Mouse (Mus musculus): Measurements from ENCODE around the gene Hcrt.

The Hcrt gene

GRCm38 (mm10) chr11:100762831-100763230 lies at the start of gene Hcrt:
Gene Hcrt, minus strand, starts transcription at chr11:100762931.
- no peak for DNase-seq

GRCm38 (mm10) chr11:100811132-100811531 lies 48.4 kb upstream of the Hcrt start:
- peak in 1 of 2 experiments; percentile 26 for DNase-seq

- no peak for DNase-seq
These were observed 47.8 kb upstream of the Hcrt start for GRCm38 (mm10) chr11:100810516-100810915.

- DNase-seq, result no peak
These were observed 43.9 kb upstream of the Hcrt start for GRCm38 (mm10) chr11:100806380-100807305.

- no peak for DNase-seq
These were observed 42.8 kb upstream of the Hcrt start for GRCm38 (mm10) chr11:100805535-100805934.

- no peak for DNase-seq
These were observed 41.7 kb upstream of the Hcrt start for GRCm38 (mm10) chr11:100804409-100804808.

GRCm38 (mm10) chr11:100799426-100799825 lies 36.7 kb upstream of the Hcrt start:
- DNase-seq, result no peak

- no peak for DNase-seq
These were observed 33.9 kb upstream of the Hcrt start for GRCm38 (mm10) chr11:100796585-100796984.

GRCm38 (mm10) chr11:100795386-100795785 lies 32.7 kb upstream of the Hcrt start:
- DNase-seq, result no peak

GRCm38 (mm10) chr11:100791457-100792049 lies 28.8 kb upstream of the Hcrt start:
- no peak for DNase-seq

GRCm38 (mm10) chr11:100790644-100791043 lies 27.9 kb upstream of the Hcrt start:
- DNase-seq, result peak; percentile 83 to 87

GRCm38 (mm10) chr11:100789702-100790101 lies 27.0 kb upstream of the Hcrt start:
- DNase-seq, result no peak

- peak; percentile 67 to 73 for DNase-seq
These were observed 23.0 kb upstream of the Hcrt start for GRCm38 (mm10) chr11:100785774-100786173.

GRCm38 (mm10) chr11:100784286-100784685 lies 21.6 kb upstream of the Hcrt start:
- DNase-seq, result peak; percentile 60 to 73

- no peak for DNase-seq
These were observed 19.8 kb upstream of the Hcrt start for GRCm38 (mm10) chr11:100782568-100782967.

GRCm38 (mm10) chr11:100781763-100782475 lies 19.2 kb upstream of the Hcrt start:
- no peak for DNase-seq

GRCm38 (mm10) chr11:100780247-100780646 lies 17.5 kb upstream of the Hcrt start:
- DNase-seq, result no peak

GRCm38 (mm10) chr11:100778069-100778468 lies 15.3 kb upstream of the Hcrt start:
- DNase-seq, result no peak

- no peak for DNase-seq
These were observed 13.2 kb upstream of the Hcrt start for GRCm38 (mm10) chr11:100775921-100776320.

GRCm38 (mm10) chr11:100774261-100774660 lies 11.5 kb upstream of the Hcrt start:
- DNase-seq, result no peak

- peak; percentile 79 to 81 for DNase-seq
These were observed 8.1 kb upstream of the Hcrt start, which contains the start of gene Ghdc for GRCm38 (mm10) chr11:100770646-100771408. Gene Ghdc, minus strand, starts transcription at chr11:100770957.

GRCm38 (mm10) chr11:100769980-100770379 lies 7.2 kb upstream of the Hcrt start:
- DNase-seq, result peak in 1 of 2 experiments; percentile 65
